Mouse (Mus musculus): ENCODE data around the gene Cetn4. TPM values are rescaled to one million over a fixed set of nuclear protein-coding genes. Genes with fewer than 3 reads are reported as not detected.

Gene Cetn4
- polyA plus RNA-seq, 1 experiment from 2014 or later = 2.5 TPM

DNA sequence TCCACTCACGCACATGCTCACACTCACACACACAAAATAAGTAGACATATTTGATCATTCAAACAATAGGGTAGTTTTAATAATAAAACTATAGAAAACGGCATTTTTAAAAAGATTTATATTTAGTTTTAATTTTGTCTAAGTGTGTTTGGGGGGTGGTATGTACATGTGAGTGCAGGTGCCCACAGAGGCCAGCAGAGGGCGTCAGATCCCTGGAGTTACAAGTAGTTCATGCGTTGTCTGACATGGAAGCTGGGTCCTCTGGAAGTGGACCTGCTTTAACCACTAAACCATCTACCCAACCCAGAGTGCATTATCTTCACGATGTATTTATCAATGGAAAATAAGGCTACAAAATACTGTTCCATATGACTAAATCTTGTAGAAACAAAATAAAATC, 28.6 kb upstream of the Cetn4 start:
- 70% methylated on average over 5 of the region's 5 CpGs for WGBS
- H3K9ac ChIP-seq (ENCODE audit: low read depth, low read length) = no peak overlapping the region

DNA sequence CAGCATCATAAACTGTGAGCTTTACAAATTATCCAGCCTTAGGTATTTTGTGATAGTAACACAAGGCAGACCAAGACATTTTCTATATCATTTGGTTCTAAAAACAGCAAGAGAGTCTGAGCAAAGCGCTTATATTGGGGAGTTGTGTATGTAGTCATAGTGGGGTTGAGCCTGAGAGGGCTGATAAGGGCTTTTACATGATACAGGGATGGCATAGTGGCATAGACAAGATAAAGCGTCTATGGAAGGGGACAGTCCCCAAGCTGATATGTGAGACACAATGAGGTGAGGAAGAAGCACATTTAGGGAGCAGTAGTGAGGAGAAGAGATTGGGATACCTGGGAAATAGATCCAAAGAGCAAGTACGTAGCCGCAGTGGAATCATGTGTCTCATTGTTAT, 21.5 kb upstream of the Cetn4 start:
- no peak overlapping the region for H3K27ac ChIP-seq (ENCODE audit: low read depth, low read length)
- no peaks in the 10 kb centered on the region for H3K36me3 ChIP-seq (ENCODE audit: control insufficient read depth, insufficient read depth, low read length)
- 93% methylated on average over 4 of the region's 4 CpGs for WGBS
- no peaks in the 10 kb centered on the region for H3K9me3 ChIP-seq (ENCODE audit: control insufficient read depth, low read length)
- no peak for ATAC-seq
- H3K4me3 ChIP-seq (ENCODE audit: low read length) = no peak overlapping the region
- no peaks in the 10 kb centered on the region for H3K4me1 ChIP-seq (ENCODE audit: control insufficient read depth, insufficient read depth, low read depth, low read length)
- H3K4me2 ChIP-seq (ENCODE audit: low read length) = no peak overlapping the region
- no peak overlapping the region for H3K9ac ChIP-seq (ENCODE audit: low read depth, low read length)
- no peaks in the 10 kb centered on the region for H3K27me3 ChIP-seq (replicated peaks; ENCODE audit: control insufficient read depth, insufficient read depth, low read length)

More for the DNA sequence above, 28.6 kb upstream of the Cetn4 start:
- Histone ChIP-seq H3K27ac (ENCODE audit: low read depth, low read length) (no peak overlapping the region), H3K4me3 (ENCODE audit: low read length) (no peak overlapping the region), H3K9me3 (ENCODE audit: control insufficient read depth, low read length) (peaks cover 2% of the 10 kb centered on the region; the same call in 1 of the 2 replicates), H3K27me3 (replicated peaks; ENCODE audit: control insufficient read depth, insufficient read depth, low read length) (no peaks in the 10 kb centered on the region), H3K4me1 (ENCODE audit: control insufficient read depth, insufficient read depth, low read depth, low read length) (no peaks in the 10 kb centered on the region), H3K36me3 (ENCODE audit: control insufficient read depth, insufficient read depth, low read length) (no peaks in the 10 kb centered on the region), H3K4me2 (ENCODE audit: low read length) (no peak overlapping the region)
- ATAC-seq = no peak

DNA sequence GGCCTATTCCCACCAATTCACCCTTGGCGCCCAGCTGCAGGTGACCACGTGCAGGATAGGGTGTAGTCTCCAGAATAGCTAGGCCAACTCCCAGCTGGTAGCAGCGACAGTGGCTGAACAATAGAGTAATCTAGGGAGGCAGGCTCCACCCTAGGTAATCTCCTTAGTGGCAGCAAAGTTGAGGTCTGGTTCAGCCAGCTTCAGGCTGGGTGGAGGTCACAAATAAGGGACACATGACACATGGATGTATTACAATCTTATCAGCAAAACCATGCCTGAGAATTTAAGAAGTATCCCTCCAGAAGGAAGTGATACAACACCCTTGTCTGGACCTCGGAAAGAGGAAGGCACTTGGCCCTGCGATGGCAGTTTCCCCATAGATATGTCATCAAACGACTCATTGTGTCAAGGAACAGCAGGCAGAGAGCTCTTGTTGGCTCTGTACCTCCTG, 19.5 kb upstream of the Cetn4 start:
- H3K4me2 ChIP-seq (ENCODE audit: low read length) = no peak overlapping the region
- H3K4me3 ChIP-seq (ENCODE audit: low read length) = no peak overlapping the region
- WGBS = 74% methylated on average over 6 of the region's 6 CpGs
- no peaks in the 10 kb centered on the region for H3K36me3 ChIP-seq (ENCODE audit: control insufficient read depth, insufficient read depth, low read length)
- H3K27me3 ChIP-seq (replicated peaks; ENCODE audit: control insufficient read depth, insufficient read depth, low read length) = no peaks in the 10 kb centered on the region
- H3K4me1 ChIP-seq (ENCODE audit: control insufficient read depth, insufficient read depth, low read depth, low read length) = no peaks in the 10 kb centered on the region
- H3K9me3 ChIP-seq (ENCODE audit: control insufficient read depth, low read length) = no peaks in the 10 kb centered on the region
- ATAC-seq = no peak
- H3K27ac ChIP-seq (ENCODE audit: low read depth, low read length) = no peak overlapping the region
- no peak overlapping the region for H3K9ac ChIP-seq (ENCODE audit: low read depth, low read length)

DNA sequence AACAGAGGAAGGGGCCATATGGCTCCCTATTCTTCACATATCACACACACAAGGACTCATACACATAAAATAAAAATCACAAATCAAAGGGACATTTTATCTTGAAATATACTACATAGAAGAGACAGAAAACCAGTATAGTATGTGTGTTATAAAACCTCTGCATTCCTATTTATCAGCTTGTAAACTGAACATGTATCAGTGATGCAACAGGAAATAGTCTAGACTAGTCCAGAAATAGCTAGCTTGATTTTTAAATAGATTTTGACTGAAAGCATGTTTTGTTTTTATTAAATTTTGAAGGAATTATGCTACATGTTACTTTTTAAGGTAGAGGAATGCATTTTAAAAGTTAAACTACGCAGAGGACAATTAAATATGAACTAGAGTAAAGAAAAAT, 17.5 kb upstream of the Cetn4 start:
- WGBS = 93% methylated on average over 1 of the region's 1 CpGs
- no peak overlapping the region for H3K4me2 ChIP-seq (ENCODE audit: low read length)
- no peak overlapping the region for H3K9ac ChIP-seq (ENCODE audit: low read depth, low read length)
- H3K9me3 ChIP-seq (ENCODE audit: control insufficient read depth, low read length) = no peaks in the 10 kb centered on the region
- no peak for ATAC-seq
- H3K4me1 ChIP-seq (ENCODE audit: control insufficient read depth, insufficient read depth, low read depth, low read length) = no peaks in the 10 kb centered on the region
- no peaks in the 10 kb centered on the region for H3K27me3 ChIP-seq (replicated peaks; ENCODE audit: control insufficient read depth, insufficient read depth, low read length)
- no peaks in the 10 kb centered on the region for H3K36me3 ChIP-seq (ENCODE audit: control insufficient read depth, insufficient read depth, low read length)
- H3K27ac ChIP-seq (ENCODE audit: low read depth, low read length) = no peak overlapping the region
- no peak overlapping the region for H3K4me3 ChIP-seq (ENCODE audit: low read length)

DNA sequence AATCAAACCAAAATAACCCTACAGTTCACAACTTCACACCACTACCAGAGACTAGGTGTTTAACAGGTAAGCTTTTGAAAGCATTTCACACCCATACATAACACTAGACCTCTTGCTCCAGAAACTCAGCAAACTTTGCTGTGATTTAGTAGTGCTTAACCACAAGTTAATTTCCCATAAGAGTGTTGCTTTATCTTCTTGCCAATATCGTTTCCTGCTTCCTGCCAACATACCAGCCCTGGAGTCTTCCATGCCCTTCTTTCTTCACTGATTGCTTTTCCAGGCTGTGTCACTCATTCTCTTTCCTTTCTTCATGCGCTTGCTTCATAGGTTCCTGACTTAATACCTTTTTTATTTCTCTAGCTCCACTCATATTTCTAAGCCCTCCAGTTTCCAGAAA, 16.0 kb upstream of the Cetn4 start:
- no peaks in the 10 kb centered on the region for H3K4me1 ChIP-seq (ENCODE audit: control insufficient read depth, insufficient read depth, low read depth, low read length)
- no peaks in the 10 kb centered on the region for H3K36me3 ChIP-seq (ENCODE audit: control insufficient read depth, insufficient read depth, low read length)
- no peak for ATAC-seq
- 80% methylated on average over 2 of the region's 2 CpGs for WGBS
- no peak overlapping the region for H3K4me3 ChIP-seq (ENCODE audit: low read length)
- H3K9me3 ChIP-seq (ENCODE audit: control insufficient read depth, low read length) = no peaks in the 10 kb centered on the region
- H3K27me3 ChIP-seq (replicated peaks; ENCODE audit: control insufficient read depth, insufficient read depth, low read length) = no peaks in the 10 kb centered on the region
- H3K4me2 ChIP-seq (ENCODE audit: low read length) = no peak overlapping the region
- H3K9ac ChIP-seq (ENCODE audit: low read depth, low read length) = no peak overlapping the region
- H3K27ac ChIP-seq (ENCODE audit: low read depth, low read length) = no peak overlapping the region

DNA sequence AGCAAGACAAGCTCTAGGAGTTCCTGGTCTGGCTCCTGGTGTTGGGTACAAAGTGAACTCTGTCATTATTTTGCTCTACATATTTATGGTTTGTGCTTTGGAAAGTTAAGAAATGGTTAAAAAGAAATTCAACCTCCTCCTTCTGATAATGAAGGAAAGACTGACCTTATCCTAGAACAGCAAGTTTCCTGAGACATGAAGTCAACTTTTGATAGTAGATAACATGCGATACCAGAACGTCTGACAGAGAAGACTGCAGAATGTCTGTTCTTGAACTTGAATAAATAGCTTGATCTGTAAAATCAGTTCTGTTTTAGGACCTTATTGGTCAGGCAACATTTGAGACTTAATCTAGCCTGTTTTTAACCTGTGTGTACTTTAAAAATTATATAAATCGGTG, 14.1 kb upstream of the Cetn4 start:
- no peaks in the 10 kb centered on the region for H3K4me1 ChIP-seq (ENCODE audit: control insufficient read depth, insufficient read depth, low read depth, low read length)

DNA sequence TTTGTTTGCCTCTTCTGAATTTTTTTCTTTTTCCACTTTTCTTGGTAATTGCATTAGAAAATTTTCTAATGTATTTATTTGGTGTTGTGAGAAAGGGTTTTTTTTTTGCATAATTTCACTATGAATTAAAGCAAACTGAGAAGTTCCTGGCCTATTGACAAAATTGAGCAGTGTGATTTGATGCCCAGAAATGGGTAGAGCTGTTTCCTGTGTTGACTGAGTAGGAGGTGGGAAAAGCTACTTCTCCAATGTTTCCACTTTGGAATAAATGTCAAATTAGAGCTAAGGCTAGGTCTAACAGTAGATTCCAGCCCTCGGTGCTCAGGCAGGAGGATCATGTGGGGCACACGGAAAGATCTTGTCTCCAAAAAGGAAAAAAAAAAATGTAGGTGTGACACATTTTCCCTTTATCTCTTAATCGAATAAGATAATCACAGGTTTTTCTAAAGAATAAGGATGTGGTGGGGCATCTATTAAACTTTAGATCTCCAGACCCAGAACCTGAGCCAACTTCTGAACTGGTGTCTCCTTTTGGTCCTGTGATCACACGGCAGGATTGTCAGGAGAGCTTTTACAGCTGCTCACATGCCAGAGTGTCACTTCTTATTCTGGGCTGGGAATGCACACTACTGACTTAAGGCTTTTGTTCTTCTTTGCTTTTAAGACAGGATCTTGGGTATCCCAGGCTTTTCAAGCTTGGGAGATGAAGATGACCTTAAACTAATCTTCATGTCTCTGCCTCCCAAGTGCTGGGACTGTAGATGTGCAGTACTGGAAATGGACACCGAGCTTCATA, 13.0 kb upstream of the Cetn4 start:
- H3K4me3 ChIP-seq (ENCODE audit: low read length) = no peak overlapping the region
- H3K9ac ChIP-seq (ENCODE audit: low read depth, low read length) = no peak overlapping the region
- H3K36me3 ChIP-seq (ENCODE audit: control insufficient read depth, insufficient read depth, low read length) = no peaks in the 10 kb centered on the region
- no peaks in the 10 kb centered on the region for H3K27me3 ChIP-seq (replicated peaks; ENCODE audit: control insufficient read depth, insufficient read depth, low read length)
- no peaks in the 10 kb centered on the region for H3K4me1 ChIP-seq (ENCODE audit: control insufficient read depth, insufficient read depth, low read depth, low read length)
- no peak overlapping the region for H3K4me2 ChIP-seq (ENCODE audit: low read length)
- 90% methylated on average over 5 of the region's 5 CpGs for WGBS
- no peaks in the 10 kb centered on the region for H3K9me3 ChIP-seq (ENCODE audit: control insufficient read depth, low read length)
- no peak for ATAC-seq
- no peak overlapping the region for H3K27ac ChIP-seq (ENCODE audit: low read depth, low read length)

More for the DNA sequence above, 14.1 kb upstream of the Cetn4 start:
- Histone ChIP-seq H3K36me3 (ENCODE audit: control insufficient read depth, insufficient read depth, low read length) (no peaks in the 10 kb centered on the region), H3K27me3 (replicated peaks; ENCODE audit: control insufficient read depth, insufficient read depth, low read length) (no peaks in the 10 kb centered on the region), H3K4me3 (ENCODE audit: low read length) (no peak overlapping the region), H3K27ac (ENCODE audit: low read depth, low read length) (no peak overlapping the region), H3K9ac (ENCODE audit: low read depth, low read length) (no peak overlapping the region), H3K9me3 (ENCODE audit: control insufficient read depth, low read length) (no peaks in the 10 kb centered on the region), H3K4me2 (ENCODE audit: low read length) (no peak overlapping the region)
- 93% methylated on average over 3 of the region's 3 CpGs for WGBS
- no peak for ATAC-seq

DNA sequence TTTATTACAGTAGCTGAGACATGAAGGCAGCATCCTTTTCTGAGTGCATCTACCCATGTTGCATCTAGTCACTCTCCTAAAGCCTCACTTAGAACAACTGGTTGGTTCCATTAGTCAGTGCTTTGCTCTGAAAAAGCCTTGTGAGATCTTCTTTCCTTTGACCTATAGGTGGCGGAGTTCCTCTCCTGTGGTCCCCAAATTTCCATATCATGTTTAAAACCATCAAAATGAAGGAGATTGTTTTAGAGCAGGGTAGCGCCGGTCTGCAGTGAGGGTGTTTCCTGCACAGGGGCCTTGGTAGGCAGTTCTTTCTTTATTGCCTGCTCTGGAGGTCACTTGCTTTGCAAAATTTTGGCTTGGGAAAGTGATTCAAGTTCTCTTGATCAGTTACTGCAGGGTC, 11.8 kb upstream of the Cetn4 start:
- no peak overlapping the region for H3K4me3 ChIP-seq (ENCODE audit: low read length)

DNA sequence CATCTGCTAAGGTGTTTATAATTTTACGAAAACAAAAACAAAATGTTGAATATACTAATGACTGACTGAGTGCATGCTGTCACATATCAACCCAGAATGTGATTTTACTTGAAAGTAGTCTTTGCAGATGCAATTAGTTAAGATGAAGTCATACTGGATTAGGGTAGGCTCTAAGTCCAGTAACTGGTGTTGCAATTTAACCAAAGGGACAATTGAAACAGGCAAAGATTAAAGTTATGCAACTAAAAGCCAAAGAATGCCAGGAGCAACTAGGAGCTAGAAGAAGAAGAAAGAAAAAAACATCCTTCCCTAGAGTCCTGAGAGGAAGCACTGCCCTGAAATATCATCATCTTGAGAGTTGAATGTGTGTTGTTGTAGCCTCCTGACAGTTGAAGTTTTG, 3.7 kb upstream of the Cetn4 start:
- Histone ChIP-seq H3K27me3 (replicated peaks; ENCODE audit: control insufficient read depth, insufficient read depth, low read length) (no peaks in the 10 kb centered on the region), H3K4me2 (ENCODE audit: low read length) (no peak overlapping the region), H3K36me3 (ENCODE audit: control insufficient read depth, insufficient read depth, low read length) (no peaks in the 10 kb centered on the region; the same call in 1 of the 2 replicates), H3K9me3 (ENCODE audit: control insufficient read depth, low read length) (no peaks in the 10 kb centered on the region), H3K4me1 (ENCODE audit: control insufficient read depth, insufficient read depth, low read depth, low read length) (peaks cover 9% of the 10 kb centered on the region; the same call in 1 of the 2 replicates), H3K27ac (ENCODE audit: low read depth, low read length) (no peak overlapping the region), H3K4me3 (ENCODE audit: low read length) (no peak overlapping the region), H3K9ac (ENCODE audit: low read depth, low read length) (no peak overlapping the region)
- no peak for ATAC-seq
- WGBS = 96% methylated on average over 1 of the region's 1 CpGs

More for the DNA sequence above, 11.8 kb upstream of the Cetn4 start:
- H3K27ac ChIP-seq (ENCODE audit: low read depth, low read length) = no peak overlapping the region
- H3K4me1 ChIP-seq (ENCODE audit: control insufficient read depth, insufficient read depth, low read depth, low read length) = no peaks in the 10 kb centered on the region
- no peak for ATAC-seq
- WGBS = 40% methylated on average over 3 of the region's 3 CpGs
- H3K9me3 ChIP-seq (ENCODE audit: control insufficient read depth, low read length) = no peaks in the 10 kb centered on the region
- no peaks in the 10 kb centered on the region for H3K27me3 ChIP-seq (replicated peaks; ENCODE audit: control insufficient read depth, insufficient read depth, low read length)
- no peaks in the 10 kb centered on the region; the same call in 1 of the 2 replicates for H3K36me3 ChIP-seq (ENCODE audit: control insufficient read depth, insufficient read depth, low read length)
- H3K9ac ChIP-seq (ENCODE audit: low read depth, low read length) = no peak overlapping the region
- no peak overlapping the region for H3K4me2 ChIP-seq (ENCODE audit: low read length)

Data from hindbrain, embryonic 16.5 days (tissue).